Mouse (Mus musculus): ENCODE results near the gene Plac8. TPM values are rescaled to one million over a fixed set of nuclear protein-coding genes. Genes with fewer than 3 reads are reported as not detected.

The Plac8 gene
- polyA plus RNA-seq, 1 experiment from 2014 or later = 0.48 TPM

Other genes starting within 250 kb of the Plac8 start
- 90.2 and 111 TPM in 2 replicates for gene Sec31a, start 156.0 kb downstream of the Plac8 start, polyA plus RNA-seq (2014; fragmentation: Nextera tagmentation; extraction: Ambion mirVana)
- gene Lin54, start 71.6 kb downstream of the Plac8 start, polyA plus RNA-seq (2014; fragmentation: Nextera tagmentation; extraction: Ambion mirVana) = 7.9 and 9.8 TPM in 2 replicates
- 188 and 189 TPM in 2 replicates for gene Cops4, start 53.9 kb downstream of the Plac8 start, polyA plus RNA-seq (2014; fragmentation: Nextera tagmentation; extraction: Ambion mirVana)
- 58.7 and 59.5 TPM in 2 replicates for gene Coq2, start 102.9 kb upstream of the Plac8 start, polyA plus RNA-seq (2014; fragmentation: Nextera tagmentation; extraction: Ambion mirVana)
- gene Hpse, start 147.5 kb upstream of the Plac8 start, polyA plus RNA-seq (2014; fragmentation: Nextera tagmentation; extraction: Ambion mirVana) = 0.31 and 1.1 TPM in 2 replicates
- gene Helq, start 226.4 kb upstream of the Plac8 start, polyA plus RNA-seq (2014; fragmentation: Nextera tagmentation; extraction: Ambion mirVana) = 27.3 and 29.7 TPM in 2 replicates
- gene Mrps18c, start 226.4 kb upstream of the Plac8 start, polyA plus RNA-seq (2014; fragmentation: Nextera tagmentation; extraction: Ambion mirVana) = 152 and 184 TPM in 2 replicates
- gene Abraxas1, start 248.7 kb upstream of the Plac8 start, polyA plus RNA-seq (2014; fragmentation: Nextera tagmentation; extraction: Ambion mirVana) = 15.4 and 15.5 TPM in 2 replicates

All from neural tube, embryonic 14.5 days (tissue).